Mouse (Mus musculus) lung, adult 2 months (tissue): ENCODE data around the gene 1700019N19Rik.

Experiments used
- CTCF ChIP-seq: fragments of 200-500 bp; IDR thresholded peaks from 2 replicates; pipeline ENCODE4 v1.5.1; 2011; ENCODE audit warnings: mild to moderate bottlenecking, low read length, control low read depth; ENCODE audit not compliant: insufficient read depth
- POLR2A ChIP-seq: fragments of 200-500 bp; IDR thresholded peaks from 2 replicates; pipeline ENCODE4 v1.6.1; 2011; ENCODE audit warnings: low read depth, mild to moderate bottlenecking, control low read depth, low read length, borderline replicate concordance; ENCODE audit errors: extremely low read depth

DNA sequence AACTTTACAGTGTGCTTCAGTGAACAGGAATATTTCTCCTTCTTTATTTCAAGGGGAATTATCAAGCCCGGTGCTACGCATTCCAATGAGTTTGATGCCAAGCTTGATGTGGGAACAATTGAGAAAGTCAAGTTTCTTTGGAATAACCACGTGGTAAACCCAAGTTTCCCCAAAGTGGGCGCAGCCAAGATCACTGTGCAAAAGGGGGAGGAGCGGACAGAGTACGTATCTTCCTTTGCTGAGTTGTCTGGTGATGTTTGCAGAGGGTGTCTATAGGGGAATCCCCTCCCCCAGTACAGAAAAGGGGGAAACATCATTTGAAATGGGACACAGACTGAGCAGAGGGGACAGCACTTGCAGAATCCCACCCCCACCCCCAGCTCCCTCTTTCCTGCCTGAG, 53.2 kb downstream of the 1700019N19Rik start:
- TF ChIP-seq CTCF: no peak
- TF ChIP-seq POLR2A: no peak
